Mouse (Mus musculus): Measurements from ENCODE around the gene Xpnpep1. TPM values are rescaled to one million over a fixed set of nuclear protein-coding genes. Genes with fewer than 3 reads are reported as not detected.

Xpnpep1 gene
- polyA plus RNA-seq, 1 experiment, result 64.2 TPM

DNA sequence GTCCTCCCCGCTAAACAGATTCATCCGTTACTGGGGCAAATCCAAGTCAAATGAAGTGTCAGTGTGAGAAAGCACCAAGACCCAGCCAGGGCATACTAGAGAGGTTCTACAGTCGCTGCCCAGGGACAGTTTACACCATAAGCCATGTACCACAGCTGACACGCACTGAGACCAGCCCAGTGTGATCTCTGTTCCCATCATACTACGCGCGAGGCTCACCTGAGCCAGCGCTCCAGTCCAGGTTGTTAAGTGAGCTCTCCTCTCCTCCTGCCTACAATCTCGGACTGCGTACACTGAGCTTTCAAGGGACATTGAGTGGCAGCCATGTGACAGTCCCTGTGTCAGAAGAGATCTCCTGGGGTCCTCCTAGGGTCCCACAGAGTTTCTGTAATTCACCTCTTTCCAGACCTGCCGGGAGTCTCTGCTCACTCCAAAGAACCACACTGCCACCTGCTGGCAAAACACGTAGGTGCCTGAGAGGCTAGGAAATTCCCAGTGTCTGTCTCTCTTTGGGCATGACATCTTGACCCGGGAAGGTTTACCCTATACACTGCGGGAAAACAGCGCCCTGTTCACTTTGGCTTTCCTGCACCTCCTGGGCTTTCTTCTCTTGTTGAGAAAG is 64.3 kb downstream of the Xpnpep1 start:
- DNase-seq, result peak; percentile 64
- H3K4me3 ChIP-seq (replicated peaks; ENCODE audit: extremely low read depth, low read depth, low read length), result no peak overlapping the region
- no peak for TF ChIP-seq POLR2A (IDR thresholded peaks at IDR 0.05; ENCODE audit: borderline replicate concordance, extremely low read depth, low read depth, low read length)
- peak; percentile 82 for TF ChIP-seq CTCF (IDR thresholded peaks at IDR 0.05; ENCODE audit: insufficient read depth, low read length)
- H3K4me1 ChIP-seq (ENCODE audit: control insufficient read depth, insufficient read depth, low read length), result 0 out of 2 replicates have a peak, but pooled peaks cover 5% of the 10 kb centered on the region
- WGBS, result 48% methylated on average over 15 of the region's 15 CpGs

GRCm38 (mm10) chr19:52966339-52966738 is 73.7 kb downstream of the Xpnpep1 start:
- Histone ChIP-seq H3K4me1 (ENCODE audit: control insufficient read depth, insufficient read depth, low read length) (no peaks in the 10 kb centered on the region), H3K4me3 (replicated peaks; ENCODE audit: extremely low read depth, low read depth, low read length) (no peak overlapping the region)
- TF ChIP-seq POLR2A (IDR thresholded peaks at IDR 0.05; ENCODE audit: borderline replicate concordance, extremely low read depth, low read depth, low read length), result no peak
- TF ChIP-seq CTCF (IDR thresholded peaks at IDR 0.05; ENCODE audit: insufficient read depth, low read length), result no peak
- WGBS, result 81% methylated on average over 8 of the region's 8 CpGs
- no peak for DNase-seq

DNA sequence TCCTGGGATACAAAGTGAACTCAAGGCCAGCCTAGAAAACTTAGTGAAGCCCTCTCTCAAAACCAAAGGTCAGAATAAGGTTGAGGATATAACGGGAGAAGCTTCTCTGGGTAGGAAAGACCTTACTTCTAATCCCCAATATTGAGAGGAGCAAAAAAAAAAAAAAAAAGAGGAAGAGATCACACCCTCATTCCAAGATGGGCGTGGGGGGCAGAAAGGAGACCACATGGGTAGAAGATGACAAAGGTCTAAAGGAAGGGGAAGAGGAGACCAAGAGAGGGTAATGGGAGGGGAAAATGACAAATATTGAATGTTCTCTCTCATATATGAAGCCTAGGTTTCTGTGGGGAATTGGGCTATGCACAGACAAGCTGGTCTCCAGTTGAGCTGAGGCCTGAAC is 77.3 kb downstream of the Xpnpep1 start:
- Histone ChIP-seq H3K4me3 (replicated peaks; ENCODE audit: extremely low read depth, low read depth, low read length) (no peak overlapping the region), H3K4me1 (ENCODE audit: control insufficient read depth, insufficient read depth, low read length) (no peaks in the 10 kb centered on the region)
- 88% methylated on average over 2 of the region's 2 CpGs for WGBS
- DNase-seq, result no peak
- TF ChIP-seq POLR2A (IDR thresholded peaks at IDR 0.05; ENCODE audit: borderline replicate concordance, extremely low read depth, low read depth, low read length), result no peak

- TF ChIP-seq CTCF (IDR thresholded peaks at IDR 0.05; ENCODE audit: insufficient read depth, low read length), result peak; percentile 56
- no peak for TF ChIP-seq POLR2A (IDR thresholded peaks at IDR 0.05; ENCODE audit: borderline replicate concordance, extremely low read depth, low read depth, low read length)
- WGBS, result 11% methylated on average over 25 of the region's 25 CpGs
- no peaks in the 10 kb centered on the region for H3K4me1 ChIP-seq (ENCODE audit: control insufficient read depth, insufficient read depth, low read length)
- peak; percentile 27 for DNase-seq
- H3K4me3 ChIP-seq (replicated peaks; ENCODE audit: extremely low read depth, low read depth, low read length), result no peak overlapping the region
Measured at GRCm38 (mm10) chr19:52922678-52923495, 117.1 kb downstream of the Xpnpep1 start.

- Histone ChIP-seq H3K4me1 (ENCODE audit: control insufficient read depth, insufficient read depth, low read length) (no peaks in the 10 kb centered on the region), H3K4me3 (replicated peaks; ENCODE audit: extremely low read depth, low read depth, low read length) (no peak overlapping the region)
- no peak for DNase-seq
- TF ChIP-seq CTCF (IDR thresholded peaks at IDR 0.05; ENCODE audit: insufficient read depth, low read length), result no peak
- no peak for TF ChIP-seq POLR2A (IDR thresholded peaks at IDR 0.05; ENCODE audit: borderline replicate concordance, extremely low read depth, low read depth, low read length)
- 20% methylated on average over 2 of the region's 2 CpGs for WGBS
Measured at GRCm38 (mm10) chr19:52904182-52904581, 135.8 kb downstream of the Xpnpep1 start.

- H3K4me3 ChIP-seq (replicated peaks; ENCODE audit: extremely low read depth, low read depth, low read length), result no peak overlapping the region
- no peak for DNase-seq
- no peaks in the 10 kb centered on the region for H3K4me1 ChIP-seq (ENCODE audit: control insufficient read depth, insufficient read depth, low read length)
- TF ChIP-seq POLR2A (IDR thresholded peaks at IDR 0.05; ENCODE audit: borderline replicate concordance, extremely low read depth, low read depth, low read length) (no peak), CTCF (IDR thresholded peaks at IDR 0.05; ENCODE audit: insufficient read depth, low read length) (no peak)
- WGBS, result 68% methylated on average over 5 of the region's 5 CpGs
Measured at GRCm38 (mm10) chr19:52891807-52892442, 148.1 kb downstream of the Xpnpep1 start.

Other genes with a start within 250 kb of the Xpnpep1 start
- 40.0 and 53.0 TPM in 2 replicates for gene Add3, start 100.2 kb upstream of the Xpnpep1 start, polyA plus RNA-seq (2012; rRNA removed)